Mouse (Mus musculus) hindbrain, embryonic 14.5 days (tissue): ENCODE data around the gene Glrx5. TPM values are rescaled to one million over a fixed set of nuclear protein-coding genes. Genes with fewer than 3 reads are reported as not detected.

Source experiments
- ATAC-seq: fragments of 200-750 bp; cut with Nextera tagmentation; 2 replicates; pipeline ENCODE4 v1.8.0; 2017; ENCODE audit warnings: moderate number of reproducible peaks, mild to moderate bottlenecking, moderate TSS enrichment, moderate library complexity; ENCODE audit not compliant: low FRiP score
- DNase-seq: peaks from one replicate; pipeline ENCODE4 v3.0.0-alpha.2; 2015; ENCODE audit warnings: low spot score
- H3K27ac ChIP-seq: fragments of 300-500 bp; sonication (generic); 2 replicates; pipeline ENCODE4 v1.5.1; 2014; ENCODE audit warnings: mild to moderate bottlenecking, moderate library complexity
- H3K27me3 ChIP-seq: fragments of 300-500 bp; sonication (generic); 2 replicates; pipeline ENCODE4 v1.6.1; 2014; ENCODE audit warnings: mild to moderate bottlenecking, low read length, mixed read lengths; ENCODE audit not compliant: control insufficient read depth, insufficient read depth
- H3K36me3 ChIP-seq: fragments of 300-500 bp; sonication (generic); replicated peaks from 2 replicates; pipeline ENCODE4 v1.6.1; 2014; ENCODE audit not compliant: control insufficient read depth, insufficient read depth
- H3K4me1 ChIP-seq: fragments of 300-500 bp; sonication (generic); replicated peaks from 2 replicates; pipeline ENCODE4 v1.6.1; 2014; ENCODE audit warnings: antibody characterized with exemption, low read length, mixed read lengths; ENCODE audit not compliant: control insufficient read depth, insufficient read depth
- H3K4me2 ChIP-seq: fragments of 300-500 bp; sonication (generic); replicated peaks from 2 replicates; pipeline ENCODE4 v1.6.1; 2014; ENCODE audit warnings: mild to moderate bottlenecking, moderate library complexity
- H3K4me3 ChIP-seq: fragments of 300-500 bp; sonication (generic); replicated peaks from 2 replicates; pipeline ENCODE4 v1.5.1; 2014; ENCODE audit warnings: mild to moderate bottlenecking, low read length
- H3K9ac ChIP-seq: fragments of 300-500 bp; sonication (generic); 2 replicates; pipeline ENCODE4 v1.6.1; 2014
- H3K9me3 ChIP-seq: fragments of 300-500 bp; sonication (generic); 2 replicates; pipeline ENCODE4 v1.6.1; 2016; ENCODE audit warnings: low read length; ENCODE audit not compliant: control insufficient read depth
- WGBS: fragments of 180-500 bp; shearing (Covaris S2); extraction: QIAGEN DNeasy Blood & Tissue Kit; methylation state at CpG from one replicate; pipeline ENCODE4 v1.1.7; 2014; 5-methylcytosine and 5-hydroxymethylcytosine counted together
- polyA plus RNA-seq: library from polyadenylated mRNA; unstranded; fragments of >200 nt; fragmentation: Nextera tagmentation; extraction: Ambion mirVana; gene quantifications from 2 replicates; pipeline ENCODE4 v1.2.1, GENCODE M21; 2014

The Glrx5 gene
- polyA plus RNA-seq, 1 experiment from 2014 or later = 189 TPM

DNA sequence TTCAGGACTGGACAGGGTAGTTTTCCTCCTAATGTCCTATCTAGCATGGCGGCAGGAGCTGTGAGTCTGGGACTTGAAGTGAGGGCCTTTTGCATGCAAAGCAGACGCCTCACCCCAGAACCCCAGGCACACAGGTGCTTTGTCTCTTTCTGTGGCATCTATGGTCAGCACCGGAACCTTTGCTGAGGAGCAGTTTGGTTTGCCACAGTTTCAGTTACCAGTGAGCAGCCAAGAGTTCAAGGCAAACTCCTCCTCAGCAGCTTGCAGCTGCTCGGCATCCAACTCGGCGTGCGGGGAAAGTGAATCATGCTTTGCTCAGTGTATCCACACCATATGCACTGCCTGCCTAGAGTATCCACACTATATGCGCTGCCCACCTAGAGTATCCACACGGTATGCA lies 9.7 kb upstream of the Glrx5 start:
- no peak overlapping the region for H3K4me2 ChIP-seq
- 97% methylated on average over 9 of the region's 9 CpGs for WGBS
- no peak for ATAC-seq

GRCm38 (mm10) chr12:105025271-105025946 lies 7.1 kb upstream of the Glrx5 start:
- Histone ChIP-seq H3K9me3 (peaks cover 14% of the 10 kb centered on the region), H3K36me3 (peaks cover 21% of the 10 kb centered on the region), H3K4me2 (no peak overlapping the region), H3K4me1 (peaks cover 1% of the 10 kb centered on the region; the same call in 1 of the 2 replicates), H3K9ac (no peak overlapping the region), H3K27ac (no peak overlapping the region), H3K4me3 (no peak overlapping the region), H3K27me3 (no peaks in the 10 kb centered on the region)
- 56% methylated on average over 8 of the region's 8 CpGs for WGBS
- no peak for ATAC-seq
- peak; percentile 80 for DNase-seq

More for the DNA sequence above, 9.7 kb upstream of the Glrx5 start:
- H3K4me3 ChIP-seq = no peak overlapping the region
- H3K4me1 ChIP-seq = no peaks in the 10 kb centered on the region
- no peak overlapping the region for H3K27ac ChIP-seq
- H3K9ac ChIP-seq = no peak overlapping the region
- H3K9me3 ChIP-seq = peaks cover 14% of the 10 kb centered on the region
- H3K27me3 ChIP-seq = no peaks in the 10 kb centered on the region
- no peaks in the 10 kb centered on the region for H3K36me3 ChIP-seq
- no peak for DNase-seq

DNA sequence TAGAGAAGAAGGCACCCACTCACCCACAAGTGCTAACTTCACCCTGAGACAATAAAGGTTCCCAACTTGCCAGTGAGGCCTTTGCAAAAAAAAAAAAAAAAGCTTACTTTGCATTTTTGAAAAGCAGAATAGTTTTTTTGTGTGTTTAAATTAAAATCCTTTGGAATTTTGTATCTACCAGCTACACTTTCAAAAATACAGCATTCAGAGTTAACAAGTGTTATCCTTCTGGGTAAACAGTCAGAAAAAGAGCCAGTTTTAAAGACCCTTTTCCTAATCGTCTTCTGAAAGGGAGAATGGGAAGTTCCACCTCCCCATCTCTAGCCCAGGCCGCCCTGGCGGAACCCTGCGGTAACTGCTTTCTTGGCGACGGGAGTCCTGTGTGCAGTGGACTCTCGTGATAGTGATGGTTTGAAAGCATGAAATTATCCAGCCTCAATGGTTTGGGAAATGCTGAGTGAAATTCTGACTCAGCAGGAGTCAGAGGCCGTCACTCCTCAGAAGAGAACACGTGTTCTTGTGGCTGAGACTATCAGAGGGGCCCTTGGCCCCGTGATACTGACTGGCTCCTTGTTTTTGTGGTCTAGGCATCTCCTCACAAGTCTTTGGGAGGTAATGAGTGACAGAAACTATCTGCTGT lies 6.4 kb upstream of the Glrx5 start:
- Histone ChIP-seq H3K4me3 (no peak overlapping the region), H3K4me1 (peaks cover 8% of the 10 kb centered on the region), H3K9me3 (peaks cover 14% of the 10 kb centered on the region), H3K9ac (no peak overlapping the region), H3K4me2 (no peak overlapping the region), H3K36me3 (peaks cover 23% of the 10 kb centered on the region), H3K27ac (no peak overlapping the region), H3K27me3 (no peaks in the 10 kb centered on the region)
- ATAC-seq = no peak; the same call in 1 of the 2 replicates
- no peak for DNase-seq
- 44% methylated on average over 10 of the region's 10 CpGs for WGBS

DNA sequence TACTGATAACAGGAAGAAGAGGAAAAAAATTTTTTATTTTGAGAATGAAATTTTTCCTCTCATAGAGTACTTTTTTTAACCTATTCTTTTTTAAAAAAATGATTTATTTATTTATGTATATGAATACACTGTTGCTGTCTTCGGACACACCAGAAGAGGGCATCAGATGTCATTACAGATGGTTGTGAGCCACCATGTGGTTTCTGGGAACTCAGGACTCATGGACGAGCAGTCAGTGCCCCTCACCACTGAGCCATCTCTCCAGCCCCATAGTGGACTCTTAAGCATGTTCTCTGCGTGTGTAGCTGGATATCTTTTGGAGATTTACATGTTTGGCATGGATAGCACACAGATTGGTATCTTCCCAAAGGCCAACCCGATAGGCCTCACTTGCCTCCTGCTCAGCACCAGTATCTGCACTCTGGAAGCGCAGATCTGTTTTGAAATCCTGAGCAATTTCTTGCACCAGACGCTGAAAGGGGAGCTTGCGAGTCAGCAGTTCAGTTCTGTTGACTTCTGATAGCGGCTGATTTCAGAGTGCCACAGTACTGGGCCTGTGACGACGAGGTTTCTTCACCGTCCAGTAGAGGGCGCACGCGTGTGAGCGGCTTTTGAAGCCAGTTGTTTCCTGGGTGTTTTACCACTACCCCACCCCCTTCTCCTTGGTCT lies 5.0 kb upstream of the Glrx5 start:
- no peak overlapping the region for H3K9ac ChIP-seq
- ATAC-seq = no peak
- peak; percentile 64 for DNase-seq
- 33% methylated on average over 15 of the region's 15 CpGs for WGBS
- H3K9me3 ChIP-seq = peaks cover 14% of the 10 kb centered on the region
- peaks cover 13% of the 10 kb centered on the region for H3K4me1 ChIP-seq
- no peaks in the 10 kb centered on the region for H3K27me3 ChIP-seq
- no peak overlapping the region for H3K4me3 ChIP-seq
- H3K36me3 ChIP-seq = peaks cover 23% of the 10 kb centered on the region
- no peak overlapping the region for H3K4me2 ChIP-seq
- no peak overlapping the region for H3K27ac ChIP-seq

- Histone ChIP-seq H3K4me1 (peaks cover 32% of the 10 kb centered on the region), H3K9me3 (no peaks in the 10 kb centered on the region), H3K27ac (no peak overlapping the region), H3K36me3 (peaks cover 23% of the 10 kb centered on the region), H3K4me2 (no peak overlapping the region), H3K4me3 (no peak overlapping the region), H3K27me3 (no peaks in the 10 kb centered on the region), H3K9ac (no peak overlapping the region)
- no peak for ATAC-seq
- no peak for DNase-seq
- WGBS = 82% methylated on average over 9 of the region's 9 CpGs
These were observed 2.6 kb upstream of the Glrx5 start for GRCm38 (mm10) chr12:105029890-105030289.

DNA sequence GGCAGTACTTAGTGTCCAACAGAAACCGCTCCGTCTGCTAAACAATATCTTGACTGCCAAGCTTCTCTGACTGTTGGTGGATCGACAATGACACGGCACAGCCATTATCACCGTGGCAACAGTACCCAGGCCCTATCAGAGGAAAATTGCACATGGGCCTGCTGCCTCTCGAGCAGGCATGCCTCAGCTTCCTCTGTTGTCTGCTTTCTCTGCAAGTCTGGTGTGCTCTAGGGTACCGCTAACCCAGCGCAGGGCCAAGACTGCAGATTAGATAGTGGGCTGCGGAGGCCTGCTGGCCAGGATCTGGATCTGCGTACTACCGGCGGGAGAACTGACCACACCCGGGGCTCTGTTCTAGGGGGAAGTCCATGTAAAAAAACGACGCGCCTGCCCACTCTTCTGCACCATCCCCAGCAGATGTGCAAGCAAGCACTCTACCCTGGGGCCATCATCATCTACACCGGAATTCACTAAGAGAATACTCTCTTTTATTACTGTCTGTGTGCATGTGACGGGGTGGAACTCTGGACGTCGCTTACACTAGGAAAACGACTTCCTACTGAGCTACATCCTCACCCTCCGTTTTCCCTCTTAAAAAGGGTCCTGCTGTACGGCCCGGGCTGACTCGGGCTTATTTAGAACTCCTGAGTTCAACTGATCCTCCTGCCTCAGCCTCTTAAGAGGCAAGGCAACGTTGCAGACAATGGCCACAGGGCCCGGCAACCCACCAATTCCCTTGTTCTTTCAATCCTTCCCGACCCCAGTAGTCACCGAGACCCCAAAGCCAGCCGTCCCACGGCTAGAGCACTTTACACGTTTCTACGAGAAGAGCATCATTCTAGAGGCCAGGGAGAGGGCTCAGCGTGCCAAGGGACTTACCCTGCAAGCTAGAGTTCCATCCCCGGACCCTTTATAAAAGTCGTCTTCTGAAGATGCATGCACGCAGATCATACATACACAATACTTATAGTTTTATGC lies 1.1 kb upstream of the Glrx5 start:
- ATAC-seq (no peak), DNase-seq (no peak)
- peak overlapping the region; percentile 91 for H3K4me2 ChIP-seq
- peak overlapping the region; percentile 78 for H3K9ac ChIP-seq
- 4% methylated on average over 37 of the region's 37 CpGs for WGBS
- peaks cover 23% of the 10 kb centered on the region for H3K36me3 ChIP-seq
- H3K27ac ChIP-seq = peak overlapping the region; percentile 60
- H3K27me3 ChIP-seq = no peaks in the 10 kb centered on the region
- H3K9me3 ChIP-seq = no peaks in the 10 kb centered on the region
- peaks cover 33% of the 10 kb centered on the region for H3K4me1 ChIP-seq
- peak overlapping the region; percentile 76 for H3K4me3 ChIP-seq

DNA sequence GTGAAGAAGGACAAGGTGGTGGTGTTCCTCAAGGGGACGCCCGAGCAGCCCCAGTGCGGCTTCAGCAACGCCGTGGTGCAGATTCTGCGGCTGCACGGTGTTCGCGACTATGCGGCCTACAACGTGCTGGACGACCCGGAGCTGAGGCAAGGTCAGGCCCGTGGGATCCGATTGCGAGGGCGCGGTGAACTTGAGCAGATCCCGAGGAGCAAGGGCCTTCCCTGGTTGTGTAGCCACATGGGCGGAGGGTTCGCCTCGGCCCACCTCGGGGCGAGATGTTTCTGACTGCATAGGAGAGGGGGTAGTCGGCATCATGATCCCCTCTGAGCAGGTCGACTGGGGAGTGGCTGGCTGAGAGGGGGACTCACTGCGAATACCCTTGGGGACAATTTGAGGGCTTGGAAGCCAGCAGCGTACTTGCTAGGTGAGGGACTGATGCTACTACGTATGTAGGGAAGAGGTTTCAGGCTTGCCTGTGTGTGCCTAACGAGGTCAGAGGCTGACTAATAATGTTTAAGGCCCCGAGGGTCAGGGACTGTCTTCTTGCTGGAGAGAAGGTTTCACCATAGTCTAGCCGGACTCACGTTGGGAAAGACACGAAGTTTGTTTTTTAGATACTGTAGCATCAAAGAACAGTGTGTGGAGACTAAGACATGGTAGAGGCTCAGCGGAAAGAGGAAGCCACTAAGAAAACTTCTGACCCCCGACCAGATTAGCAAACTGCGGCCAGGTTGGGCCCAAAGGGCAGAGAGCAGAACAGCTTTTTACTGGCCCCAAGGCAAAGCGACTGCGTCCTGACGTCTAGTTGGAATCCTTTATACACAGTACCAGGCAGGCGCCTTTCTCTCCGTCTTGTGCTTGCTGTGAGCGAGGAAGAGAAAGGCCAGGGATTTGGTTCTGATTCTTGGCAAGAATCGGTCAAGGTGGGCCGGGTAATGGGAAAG lies 616 bp downstream of the Glrx5 start:
- Histone ChIP-seq H3K4me2 (peak overlapping the region; percentile 94), H3K9me3 (no peaks in the 10 kb centered on the region), H3K36me3 (peaks cover 23% of the 10 kb centered on the region), H3K27ac (peak overlapping the region; percentile 77), H3K27me3 (no peaks in the 10 kb centered on the region), H3K4me1 (peaks cover 33% of the 10 kb centered on the region), H3K4me3 (peak overlapping the region; percentile 76), H3K9ac (peak overlapping the region; percentile 79)
- ATAC-seq (peak; percentile 41), DNase-seq (no peak)
- 2% methylated on average over 45 of the region's 45 CpGs for WGBS

GRCm38 (mm10) chr12:105034130-105034769 lies 1.8 kb downstream of the Glrx5 start:
- no peaks in the 10 kb centered on the region for H3K9me3 ChIP-seq
- 84% methylated on average over 14 of the region's 14 CpGs for WGBS
- H3K27ac ChIP-seq = no peak overlapping the region
- ATAC-seq (no peak), DNase-seq (no peak)
- H3K4me1 ChIP-seq = peaks cover 33% of the 10 kb centered on the region
- peak overlapping the region; percentile 76; the same call in 1 of the 2 replicates for H3K4me3 ChIP-seq
- peaks cover 17% of the 10 kb centered on the region for H3K36me3 ChIP-seq
- peak overlapping the region; percentile 94 for H3K4me2 ChIP-seq
- H3K27me3 ChIP-seq = no peaks in the 10 kb centered on the region
- H3K9ac ChIP-seq = no peak overlapping the region
